Mouse (Mus musculus) intestine, embryonic 15.5 days (tissue): ENCODE measurements around the gene Ptk7. TPM values are rescaled to one million over a fixed set of nuclear protein-coding genes. Genes with fewer than 3 reads are reported as not detected.

Source experiments
- ATAC-seq: fragments of 200-750 bp; cut with Nextera tagmentation; 2 replicates; pipeline ENCODE4 v1.8.0; 2017; ENCODE audit warnings: moderate TSS enrichment, moderate library complexity
- H3K27ac ChIP-seq: fragments of 300-500 bp; sonication (generic); 2 replicates; pipeline ENCODE4 v1.5.1; 2015; ENCODE audit warnings: mild to moderate bottlenecking, inconsistent platforms
- H3K27me3 ChIP-seq: fragments of 300-500 bp; sonication (generic); replicated peaks from 2 replicates; pipeline ENCODE4 v1.6.1; 2015; ENCODE audit warnings: inconsistent platforms
- H3K36me3 ChIP-seq: fragments of 300-500 bp; sonication (generic); 2 replicates; pipeline ENCODE4 v1.6.1; 2015; ENCODE audit warnings: inconsistent platforms
- H3K4me1 ChIP-seq: fragments of 300-500 bp; sonication (generic); replicated peaks from 2 replicates; pipeline ENCODE4 v1.6.1; 2015; ENCODE audit warnings: inconsistent platforms
- H3K4me2 ChIP-seq: fragments of 300-500 bp; sonication (generic); replicated peaks from 2 replicates; pipeline ENCODE4 v1.6.1; 2015; ENCODE audit warnings: mild to moderate bottlenecking, inconsistent platforms
- H3K4me3 ChIP-seq: fragments of 300-500 bp; sonication (generic); replicated peaks from 2 replicates; pipeline ENCODE4 v1.5.1; 2015; ENCODE audit warnings: inconsistent platforms
- H3K9ac ChIP-seq: fragments of 300-500 bp; sonication (generic); 2 replicates; pipeline ENCODE4 v1.6.1; 2015; ENCODE audit warnings: inconsistent platforms
- H3K9me3 ChIP-seq: fragments of 300-500 bp; sonication (generic); 2 replicates; pipeline ENCODE4 v1.6.1; 2016; ENCODE audit warnings: inconsistent platforms
- WGBS: fragments of 180-500 bp; shearing (Covaris S2); methylation state at CpG from one replicate; pipeline ENCODE4 v1.1.7; 2015; 5-methylcytosine and 5-hydroxymethylcytosine counted together
- polyA plus RNA-seq: library from polyadenylated mRNA; unstranded; fragments of >200 nt; fragmentation: Nextera tagmentation; extraction: Ambion mirVana; gene quantifications from 2 replicates; pipeline ENCODE4 v1.2.1, GENCODE M21; 2015

Gene Ptk7
- polyA plus RNA-seq, 1 experiment from 2014 or later: 66.2 TPM

GRCm38 (mm10) chr17:46521963-46522668 is 107.2 kb downstream of the Ptk7 start:
- 0 out of 2 replicates have a peak, but pooled peaks have one; percentile 44 for ATAC-seq
- Histone ChIP-seq H3K36me3 (no peaks in the 10 kb centered on the region), H3K9me3 (no peaks in the 10 kb centered on the region), H3K4me1 (0 out of 2 replicates have a peak, but pooled peaks cover 2% of the 10 kb centered on the region), H3K4me3 (no peak overlapping the region), H3K27ac (no peak overlapping the region), H3K27me3 (peaks cover 32% of the 10 kb centered on the region), H3K4me2 (0 out of 2 replicates have a peak overlapping the region, but pooled peaks have one; percentile 4), H3K9ac (no peak overlapping the region)
- WGBS: 36% methylated on average over 24 of the region's 24 CpGs

GRCm38 (mm10) chr17:46521174-46521573 is 108.1 kb downstream of the Ptk7 start:
- peak overlapping the region; percentile 51; the same call in 1 of the 2 replicates for H3K4me2 ChIP-seq
- ATAC-seq: no peak
- no peak overlapping the region for H3K27ac ChIP-seq
- peaks cover 32% of the 10 kb centered on the region for H3K27me3 ChIP-seq
- H3K4me1 ChIP-seq: 0 out of 2 replicates have a peak, but pooled peaks cover 2% of the 10 kb centered on the region
- H3K9me3 ChIP-seq: no peaks in the 10 kb centered on the region
- H3K9ac ChIP-seq: 0 out of 2 replicates have a peak overlapping the region, but pooled peaks have one; percentile 17
- no peaks in the 10 kb centered on the region for H3K36me3 ChIP-seq
- 73% methylated on average over 9 of the region's 9 CpGs for WGBS
- H3K4me3 ChIP-seq: 0 out of 2 replicates have a peak overlapping the region, but pooled peaks have one; percentile 14

GRCm38 (mm10) chr17:46520385-46520979 is 108.8 kb downstream of the Ptk7 start:
- WGBS: 35% methylated on average over 25 of the region's 25 CpGs
- ATAC-seq: 0 out of 2 replicates have a peak, but pooled peaks have one; percentile 20
- Histone ChIP-seq H3K4me2 (peak overlapping the region; percentile 51), H3K27me3 (peaks cover 32% of the 10 kb centered on the region), H3K4me3 (peak overlapping the region; percentile 14), H3K9me3 (no peaks in the 10 kb centered on the region), H3K27ac (no peak overlapping the region), H3K4me1 (0 out of 2 replicates have a peak, but pooled peaks cover 2% of the 10 kb centered on the region), H3K36me3 (no peaks in the 10 kb centered on the region), H3K9ac (0 out of 2 replicates have a peak overlapping the region, but pooled peaks have one; percentile 17)

- WGBS: 57% methylated on average over 10 of the region's 10 CpGs
- no peaks in the 10 kb centered on the region for H3K36me3 ChIP-seq
- H3K4me1 ChIP-seq: 0 out of 2 replicates have a peak, but pooled peaks cover 2% of the 10 kb centered on the region
- H3K4me2 ChIP-seq: peak overlapping the region; percentile 51
- ATAC-seq: no peak
- H3K9ac ChIP-seq: 0 out of 2 replicates have a peak overlapping the region, but pooled peaks have one; percentile 17
- no peaks in the 10 kb centered on the region for H3K9me3 ChIP-seq
- peak overlapping the region; percentile 14 for H3K4me3 ChIP-seq
- no peak overlapping the region for H3K27ac ChIP-seq
- peaks cover 32% of the 10 kb centered on the region for H3K27me3 ChIP-seq
Observed at GRCm38 (mm10) chr17:46519971-46520370, 109.3 kb downstream of the Ptk7 start.

Other genes starting within 250 kb of the Ptk7 start
- gene Zfp318, start 245.8 kb downstream of the Ptk7 start, polyA plus RNA-seq: 6.6 and 7.1 TPM in 2 replicates
- gene Crip3, start 200.6 kb downstream of the Ptk7 start, polyA plus RNA-seq: 0.92 TPM in 1 of 2 replicates, not detected in the other
- gene Slc22a7, start 191.0 kb downstream of the Ptk7 start, polyA plus RNA-seq: not detected in 2 replicates
- gene Ttbk1, start 141.8 kb downstream of the Ptk7 start, polyA plus RNA-seq: 0.24 and 0.26 TPM in 2 replicates
- gene Dnph1, start 132.8 kb downstream of the Ptk7 start, polyA plus RNA-seq: 48.7 and 48.9 TPM in 2 replicates
- gene Cul9, start 83.1 kb downstream of the Ptk7 start, polyA plus RNA-seq: 2.8 and 3.4 TPM in 2 replicates
- gene Srf, start 73.3 kb downstream of the Ptk7 start, polyA plus RNA-seq: 7.6 and 8.9 TPM in 2 replicates
- 64.6 and 73.2 TPM in 2 replicates for gene Klc4, start 16.5 kb upstream of the Ptk7 start, polyA plus RNA-seq
- 148 and 156 TPM in 2 replicates for gene Mrpl2, start 16.7 kb upstream of the Ptk7 start, polyA plus RNA-seq
- gene Cul7, start 20.8 kb upstream of the Ptk7 start, polyA plus RNA-seq: 41.1 and 45.7 TPM in 2 replicates
- gene Rrp36, start 44.8 kb upstream of the Ptk7 start, polyA plus RNA-seq: 56.4 and 58.4 TPM in 2 replicates
- gene Mea1, start 49.3 kb upstream of the Ptk7 start, polyA plus RNA-seq: 133 and 151 TPM in 2 replicates
- gene Klhdc3, start 51.4 kb upstream of the Ptk7 start, polyA plus RNA-seq: 104 and 107 TPM in 2 replicates
- 71.8 and 79.9 TPM in 2 replicates for gene Ppp2r5d, start 75.6 kb upstream of the Ptk7 start, polyA plus RNA-seq
- 22.6 and 24.8 TPM in 2 replicates for gene Pex6, start 82.0 kb upstream of the Ptk7 start, polyA plus RNA-seq
- gene Gnmt, start 99.7 kb upstream of the Ptk7 start, polyA plus RNA-seq: 3.2 and 9.0 TPM in 2 replicates
- gene Cnpy3, start 122.7 kb upstream of the Ptk7 start, polyA plus RNA-seq: 73.9 and 74.9 TPM in 2 replicates
- gene Ptcra, start 134.2 kb upstream of the Ptk7 start, polyA plus RNA-seq: 0.40 and 0.56 TPM in 2 replicates
- gene 2310039H08Rik, start 143.1 kb upstream of the Ptk7 start, polyA plus RNA-seq: 81.1 and 96.9 TPM in 2 replicates
- 149 and 167 TPM in 2 replicates for gene Rpl7l1, start 153.2 kb upstream of the Ptk7 start, polyA plus RNA-seq
- gene Bicral, start 229.0 kb upstream of the Ptk7 start, polyA plus RNA-seq: 3.5 and 4.6 TPM in 2 replicates